Mouse (Mus musculus) lung, adult 2 months (tissue): ENCODE data around the gene Them7.

ENCODE experiments used
- CTCF ChIP-seq: fragments of 200-500 bp; IDR thresholded peaks from 2 replicates; pipeline ENCODE4 v1.5.1; 2011; ENCODE audit warnings: mild to moderate bottlenecking, low read length, control low read depth; ENCODE audit not compliant: insufficient read depth
- POLR2A ChIP-seq: fragments of 200-500 bp; IDR thresholded peaks from 2 replicates; pipeline ENCODE4 v1.6.1; 2011; ENCODE audit warnings: low read depth, mild to moderate bottlenecking, control low read depth, low read length, borderline replicate concordance; ENCODE audit errors: extremely low read depth

DNA sequence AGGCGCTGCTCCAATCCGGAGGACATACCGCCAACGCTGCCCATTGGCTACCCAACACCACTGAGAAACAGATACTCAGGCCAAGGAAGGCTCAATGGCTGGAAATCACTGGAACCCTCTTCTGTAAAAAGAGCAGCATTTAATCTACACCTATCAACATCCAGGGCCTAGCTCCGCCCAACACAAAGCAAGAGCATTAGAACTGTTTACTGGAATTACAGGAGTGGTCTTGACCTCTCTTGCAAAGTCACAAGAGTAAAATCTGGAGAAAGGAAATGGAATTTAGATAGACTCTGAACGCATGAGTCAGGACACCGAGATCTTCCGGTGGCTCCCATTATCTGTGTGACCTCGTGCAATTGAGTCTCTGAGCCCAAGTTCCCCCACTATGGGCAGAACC is 171.9 kb downstream of the Them7 start:
- TF ChIP-seq CTCF = no peak
- TF ChIP-seq POLR2A = no peak
